Mouse (Mus musculus): Measurements from ENCODE around the gene Prkd2. TPM values are rescaled to one million over a fixed set of nuclear protein-coding genes. Genes with fewer than 3 reads are reported as not detected.

Prkd2 gene
- 6.5 and 9.0 TPM in 2 replicates for polyA plus RNA-seq (2015; fragmentation: Nextera tagmentation; extraction: Ambion mirVana)

GRCm38 (mm10) chr7:16842645-16843063, at the start of gene Prkd2:
Prkd2 (plus strand) TSS chr7:16842902.

GRCm38 (mm10) chr7:16815351-16815941, 27.3 kb upstream of the Prkd2 start, which contains the start of gene Strn4:
Strn4 (plus strand) TSS chr7:16815889.

GRCm38 (mm10) chr7:16816475-16817122, 26.1 kb upstream of the Prkd2 start, which contains the start of gene Fkrp:
Fkrp (minus strand) TSS chr7:16816732.

GRCm38 (mm10) chr7:16875310-16875325, 32.4 kb downstream of the Prkd2 start, which contains the start of gene Dact3:
Dact3 (plus strand) TSS chr7:16875317.

GRCm38 (mm10) chr7:16891641-16892351, 49.1 kb downstream of the Prkd2 start, which contains the start of gene Gng8:
Gng8 (plus strand) TSS chr7:16891786.

GRCm38 (mm10) chr7:16906281-16906680, 63.6 kb downstream of the Prkd2 start, which contains the start of gene Ptgir:
Ptgir (plus strand) TSS chr7:16906490.

Other genes with a start within 250 kb of the Prkd2 start
- 8.7 and 9.5 TPM in 2 replicates for gene Arhgap35, start 227.9 kb upstream of the Prkd2 start, polyA plus RNA-seq (2015; fragmentation: Nextera tagmentation; extraction: Ambion mirVana)
- not detected in 2 replicates for gene Ceacam15, start 167.2 kb upstream of the Prkd2 start, polyA plus RNA-seq (2015; fragmentation: Nextera tagmentation; extraction: Ambion mirVana)
- gene Ceacam9, start 121.0 kb upstream of the Prkd2 start, polyA plus RNA-seq (2015; fragmentation: Nextera tagmentation; extraction: Ambion mirVana): not detected in 2 replicates
- gene Ap2s1, start 104.5 kb upstream of the Prkd2 start, polyA plus RNA-seq (2015; fragmentation: Nextera tagmentation; extraction: Ambion mirVana): 296 and 301 TPM in 2 replicates
- gene Slc1a5, start 61.6 kb upstream of the Prkd2 start, polyA plus RNA-seq (2015; fragmentation: Nextera tagmentation; extraction: Ambion mirVana): 32.6 and 34.6 TPM in 2 replicates
- gene Strn4, start 27.0 kb upstream of the Prkd2 start, polyA plus RNA-seq (2015; fragmentation: Nextera tagmentation; extraction: Ambion mirVana): 53.2 and 53.6 TPM in 2 replicates
- 20.1 and 20.4 TPM in 2 replicates for gene Fkrp, start 26.2 kb upstream of the Prkd2 start, polyA plus RNA-seq (2015; fragmentation: Nextera tagmentation; extraction: Ambion mirVana)
- gene Dact3, start 32.4 kb downstream of the Prkd2 start, polyA plus RNA-seq (2015; fragmentation: Nextera tagmentation; extraction: Ambion mirVana): 4.1 and 8.1 TPM in 2 replicates
- 2.6 and 3.4 TPM in 2 replicates for gene Gng8, start 48.9 kb downstream of the Prkd2 start, polyA plus RNA-seq (2015; fragmentation: Nextera tagmentation; extraction: Ambion mirVana)
- gene Ptgir, start 63.6 kb downstream of the Prkd2 start, polyA plus RNA-seq (2015; fragmentation: Nextera tagmentation; extraction: Ambion mirVana): 1.3 TPM in 2 replicates
- gene Calm3, start 81.2 kb downstream of the Prkd2 start, polyA plus RNA-seq (2015; fragmentation: Nextera tagmentation; extraction: Ambion mirVana): 126 and 136 TPM in 2 replicates
- 17.8 and 18.2 TPM in 2 replicates for gene Pnmal2, start 101.8 kb downstream of the Prkd2 start, polyA plus RNA-seq (2015; fragmentation: Nextera tagmentation; extraction: Ambion mirVana)
- gene Pnmal1, start 116.8 kb downstream of the Prkd2 start, polyA plus RNA-seq (2015; fragmentation: Nextera tagmentation; extraction: Ambion mirVana): 7.1 and 9.2 TPM in 2 replicates
- 0.51 and 0.99 TPM in 2 replicates for gene Gm42372, start 140.2 kb downstream of the Prkd2 start, polyA plus RNA-seq (2015; fragmentation: Nextera tagmentation; extraction: Ambion mirVana)
- 9.0 and 13.9 TPM in 2 replicates for gene Ccdc8, start 149.8 kb downstream of the Prkd2 start, polyA plus RNA-seq (2015; fragmentation: Nextera tagmentation; extraction: Ambion mirVana)
- 44.2 and 54.7 TPM in 2 replicates for gene Ppp5c, start 185.0 kb downstream of the Prkd2 start, polyA plus RNA-seq (2015; fragmentation: Nextera tagmentation; extraction: Ambion mirVana)
- 3.5 and 6.6 TPM in 2 replicates for gene Hif3a, start 219.5 kb downstream of the Prkd2 start, polyA plus RNA-seq (2015; fragmentation: Nextera tagmentation; extraction: Ambion mirVana)
- 0.80 and 1.0 TPM in 2 replicates for gene Psg16, start 231.1 kb downstream of the Prkd2 start, polyA plus RNA-seq (2015; fragmentation: Nextera tagmentation; extraction: Ambion mirVana)